Mouse (Mus musculus) layer of hippocampus, adult 9-11 months (tissue): ENCODE measurements around the gene Mtr.
"Not testable (repeated sequence)": the region's sequence is repeated elsewhere in the genome, so short reads cannot be mapped to it uniquely, and the experiment has no call there.

Experiments
- DNase-seq: peaks from one replicate; pipeline ENCODE4 v3.0.0; 2022

The Mtr gene

DNA sequence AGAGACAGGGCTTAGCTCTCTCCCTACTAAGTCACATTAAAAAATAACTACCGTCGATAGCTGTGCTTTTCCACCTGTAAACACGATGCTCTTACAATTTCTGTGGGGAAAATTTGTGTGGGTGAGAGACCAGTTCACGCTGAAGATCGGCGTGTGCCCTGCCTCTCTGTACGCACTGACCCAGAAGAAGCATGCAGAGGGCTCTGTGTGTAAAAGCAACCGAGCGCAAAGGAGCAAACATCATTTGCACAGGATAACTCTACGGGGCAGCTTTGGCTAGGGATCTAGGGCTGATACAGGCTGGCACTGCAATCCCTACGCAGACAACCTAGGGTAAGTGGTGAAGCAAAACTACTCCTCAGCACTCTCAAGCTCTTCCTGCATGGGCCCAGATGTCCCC, 104.0 kb downstream of the Mtr start:
- no peak for DNase-seq

DNA sequence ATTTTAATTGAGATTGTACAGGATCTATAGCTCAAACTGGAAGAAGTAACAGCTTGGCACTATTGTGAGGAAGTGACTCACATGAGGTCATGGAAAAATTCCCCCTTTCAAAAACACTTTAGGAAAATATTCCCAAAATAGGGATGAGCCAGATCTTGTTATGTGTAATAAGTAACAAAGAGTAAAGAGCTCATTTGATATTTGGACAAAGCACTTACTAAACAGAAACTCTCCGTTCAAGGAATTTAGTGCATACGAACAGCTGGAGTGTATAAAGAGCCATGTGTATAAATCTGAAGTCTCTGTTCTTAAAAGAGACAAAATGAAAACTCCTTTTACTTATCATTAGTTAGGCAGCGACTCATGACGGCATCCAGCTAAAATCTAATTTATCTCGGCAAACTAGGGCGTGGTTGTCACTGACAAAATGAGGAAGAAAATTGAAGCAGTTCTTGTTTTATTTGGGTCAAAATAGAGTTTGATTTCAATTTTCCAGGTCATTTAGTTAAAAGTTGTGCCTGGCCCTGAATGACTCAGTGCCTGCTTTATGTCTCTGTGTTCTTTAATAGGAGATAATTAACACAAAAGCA, 110.9 kb downstream of the Mtr start:
- no peak for DNase-seq

- DNase-seq: no peak
Measured at GRCm38 (mm10) chr13:12146402-12146801, 111.5 kb downstream of the Mtr start.

- no peak for DNase-seq
Measured at GRCm38 (mm10) chr13:12143347-12143746, 114.6 kb downstream of the Mtr start.

- not testable (repeated sequence) for DNase-seq
Measured at GRCm38 (mm10) chr13:12136461-12136860, 121.5 kb downstream of the Mtr start.

DNA sequence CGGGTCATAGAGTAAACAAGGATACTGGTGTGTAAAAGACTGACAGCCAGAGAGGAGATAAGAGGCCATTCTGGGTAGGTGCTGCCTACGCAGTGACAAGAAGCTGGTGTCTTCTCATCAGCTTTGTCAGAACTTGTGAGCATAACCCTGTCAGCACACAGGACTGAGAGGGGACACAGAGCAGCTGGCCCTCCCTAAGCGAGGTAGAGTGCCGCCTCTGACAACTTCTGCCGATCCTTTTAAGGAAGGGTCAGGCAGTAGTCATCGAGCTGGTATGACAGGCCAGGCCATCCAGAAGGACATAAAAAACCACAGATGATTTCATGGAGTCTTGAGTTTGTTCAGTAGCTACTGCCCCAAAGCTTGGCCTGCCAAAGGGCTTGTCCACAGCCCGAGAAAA, 124.4 kb downstream of the Mtr start:
- DNase-seq: no peak
